Mouse (Mus musculus): ENCODE data around the gene Limch1.

DNA sequence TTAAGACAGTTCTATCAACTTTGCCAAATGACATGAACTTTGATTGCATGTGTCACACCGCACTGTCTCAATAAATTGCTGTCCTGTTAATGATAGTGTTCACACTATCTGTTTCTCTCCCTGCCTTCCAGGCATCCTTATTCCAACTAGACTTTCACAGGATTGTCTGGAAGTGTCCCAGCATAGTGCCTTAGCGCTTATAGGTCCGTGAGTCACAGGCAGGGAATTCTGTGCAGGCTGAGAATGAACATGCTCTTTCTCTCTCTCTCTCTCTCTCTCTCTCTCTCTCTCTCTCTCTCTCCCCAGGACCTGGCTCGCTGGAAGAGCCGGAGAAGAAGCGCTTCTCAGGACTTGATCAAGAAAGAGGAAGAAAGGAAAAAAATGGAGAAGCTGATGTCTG is 252.7 kb downstream of the Limch1 start:
- TF ChIP-seq CTCF (IDR thresholded peaks at IDR 0.05; ENCODE audit: low read depth, low read length) (no peak), TAL1 (conservative IDR thresholded peaks at IDR 0.05; ENCODE audit: low read depth, low read length) (no peak), POLR2AphosphoS5 (IDR thresholded peaks at IDR 0.05; ENCODE audit: insufficient replicate concordance, low read depth, low read length) (no peak), GATA1 (IDR thresholded peaks at IDR 0.05; ENCODE audit: borderline replicate concordance, low read length) (no peak), GATA2 (IDR thresholded peaks at IDR 0.05; ENCODE audit: borderline replicate concordance, low read depth, low read length) (no peak)
